Mouse (Mus musculus): Measurements from ENCODE around the gene Phf13.

The Phf13 gene

GRCm38 (mm10) chr4:151992091-151992490, 4.0 kb downstream of the Phf13 start:
- DNase-seq (ENCODE audit: low read depth, low spot score): no peak

GRCm38 (mm10) chr4:151989110-151989488, 7.0 kb downstream of the Phf13 start:
- DNase-seq (ENCODE audit: low read depth, low spot score): no peak

- DNase-seq (ENCODE audit: low read depth, low spot score): no peak
These were observed 7.5 kb downstream of the Phf13 start, which contains the start of gene Thap3 for GRCm38 (mm10) chr4:151988342-151989109. Thap3 (minus strand) TSS chr4:151988997.

DNA sequence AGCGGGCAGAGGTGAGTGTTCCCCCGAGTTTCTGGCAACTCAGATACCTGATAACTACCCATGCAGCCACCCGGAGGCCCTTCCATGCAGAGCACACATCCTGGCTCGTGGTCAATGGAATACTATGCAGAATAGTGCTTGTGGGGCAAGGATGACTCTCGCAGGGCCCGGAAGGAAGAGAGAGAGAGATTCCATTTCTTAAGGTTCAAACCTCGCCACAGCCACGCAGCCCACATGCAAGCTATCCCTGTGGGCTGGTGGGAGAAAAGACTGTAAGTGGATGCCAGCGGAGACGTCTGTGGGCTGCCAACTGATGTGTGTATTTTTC, 8.1 kb downstream of the Phf13 start:
- DNase-seq (ENCODE audit: low read depth, low spot score): no peak

DNA sequence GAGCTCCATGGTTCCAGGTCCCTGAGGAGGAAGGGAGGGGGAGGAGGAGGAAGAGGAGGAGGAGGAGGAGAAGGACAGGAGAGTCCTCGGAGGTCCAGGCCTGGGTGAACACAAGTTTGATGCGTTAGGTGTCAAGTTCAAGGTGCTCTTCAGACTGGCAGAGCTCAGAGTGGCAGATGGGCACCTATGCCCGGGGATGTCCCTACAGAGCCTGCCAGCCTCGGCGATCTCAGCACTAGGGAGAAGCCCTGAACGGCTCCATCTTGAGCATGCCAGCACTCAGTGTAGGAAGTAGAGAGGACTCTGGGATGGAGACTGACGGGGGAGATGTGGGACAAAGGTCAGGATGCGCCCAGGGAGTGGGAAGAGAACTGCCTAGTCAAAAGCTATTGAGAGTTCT, 9.4 kb downstream of the Phf13 start:
- DNase-seq (ENCODE audit: low read depth, low spot score): no peak

- DNase-seq (ENCODE audit: low read depth, low spot score): no peak
These were observed 10.2 kb downstream of the Phf13 start for GRCm38 (mm10) chr4:151985886-151986285.

- no peak for DNase-seq (ENCODE audit: low read depth, low spot score)
These were observed 12.5 kb downstream of the Phf13 start for GRCm38 (mm10) chr4:151983560-151983959.

- no peak for DNase-seq (ENCODE audit: low read depth, low spot score)
These were observed 13.0 kb downstream of the Phf13 start for GRCm38 (mm10) chr4:151983043-151983442.

GRCm38 (mm10) chr4:151981363-151981762, 14.7 kb downstream of the Phf13 start:
- DNase-seq (ENCODE audit: low read depth, low spot score): peak; percentile 70

DNA sequence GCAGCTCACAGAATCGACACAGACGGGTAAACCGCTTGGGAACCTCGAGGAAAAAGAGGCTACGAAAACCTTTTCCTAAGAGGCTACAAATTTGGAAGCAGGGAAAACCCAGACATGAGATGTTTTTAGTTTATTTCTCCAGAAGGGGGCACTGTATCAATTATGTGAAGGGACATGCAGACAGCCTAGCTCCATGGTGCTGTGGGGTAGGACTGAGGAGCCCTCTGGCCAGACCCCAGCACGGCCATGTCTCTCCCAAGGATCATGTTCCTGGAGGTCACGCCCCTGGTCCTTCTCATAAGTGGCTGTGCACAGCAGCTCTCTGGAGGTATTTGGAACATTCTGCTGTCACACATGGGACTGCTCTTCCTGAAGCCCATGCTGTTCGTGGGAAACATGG, 15.4 kb downstream of the Phf13 start:
- no peak for DNase-seq (ENCODE audit: low read depth, low spot score)

DNA sequence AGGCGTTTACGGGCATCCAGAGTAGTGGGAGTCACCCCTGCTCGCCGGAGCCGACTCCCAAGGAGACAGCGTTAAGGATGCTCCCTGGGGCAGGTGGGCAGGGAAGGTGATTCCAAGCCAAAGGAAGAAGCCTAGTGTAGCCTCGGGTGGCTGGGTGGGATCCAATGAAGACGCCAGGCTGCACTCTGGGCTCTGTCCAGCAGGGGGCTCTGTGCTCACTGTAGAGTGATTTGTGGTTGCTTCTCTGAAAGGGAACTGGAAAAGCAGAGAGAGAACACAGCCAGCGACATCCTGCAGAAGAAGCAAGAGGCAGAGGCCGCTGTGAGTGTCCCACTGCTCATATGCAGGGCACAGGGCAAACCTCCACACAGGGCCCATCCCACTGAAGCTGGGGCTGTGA, 18.3 kb downstream of the Phf13 start:
- DNase-seq (ENCODE audit: low read depth, low spot score): peak; percentile 78

- no peak for DNase-seq (ENCODE audit: low read depth, low spot score)
These were observed 20.6 kb downstream of the Phf13 start for GRCm38 (mm10) chr4:151975441-151975840.

GRCm38 (mm10) chr4:151972221-151972967, 23.7 kb downstream of the Phf13 start:
- DNase-seq (ENCODE audit: low read depth, low spot score): no peak

- no peak for DNase-seq (ENCODE audit: low read depth, low spot score)
These were observed 27.7 kb downstream of the Phf13 start for GRCm38 (mm10) chr4:151968204-151968921.

- no peak for DNase-seq (ENCODE audit: low read depth, low spot score)
These were observed 33.2 kb downstream of the Phf13 start for GRCm38 (mm10) chr4:151962817-151963216.

GRCm38 (mm10) chr4:151960513-151960854, 35.6 kb downstream of the Phf13 start:
- DNase-seq (ENCODE audit: low read depth, low spot score): peak; percentile 54

GRCm38 (mm10) chr4:151959849-151960512, 36.1 kb downstream of the Phf13 start:
- DNase-seq (ENCODE audit: low read depth, low spot score): no peak

GRCm38 (mm10) chr4:151957584-151958315, 38.3 kb downstream of the Phf13 start:
- no peak for DNase-seq (ENCODE audit: low read depth, low spot score)

DNA sequence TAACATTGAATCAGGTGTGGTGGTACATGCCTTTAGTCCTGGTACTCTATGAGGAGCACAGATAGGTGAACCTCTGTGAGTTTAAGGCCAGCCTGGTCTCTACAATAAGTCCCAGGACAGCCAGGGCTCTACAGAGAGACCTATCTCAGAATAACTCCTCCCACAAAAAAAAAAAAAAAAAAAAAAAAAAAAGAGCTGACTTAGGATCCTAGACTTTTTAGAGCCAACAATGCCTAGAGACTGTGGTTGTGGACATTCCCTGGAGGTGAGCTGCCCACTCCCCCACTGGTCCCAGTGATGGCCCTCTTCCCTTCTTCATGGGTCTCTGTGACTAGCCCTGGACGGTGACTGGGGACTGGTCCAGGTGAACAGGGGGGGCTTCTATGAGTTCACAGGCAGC, 40.3 kb downstream of the Phf13 start:
- DNase-seq (ENCODE audit: low read depth, low spot score): no peak

DNA sequence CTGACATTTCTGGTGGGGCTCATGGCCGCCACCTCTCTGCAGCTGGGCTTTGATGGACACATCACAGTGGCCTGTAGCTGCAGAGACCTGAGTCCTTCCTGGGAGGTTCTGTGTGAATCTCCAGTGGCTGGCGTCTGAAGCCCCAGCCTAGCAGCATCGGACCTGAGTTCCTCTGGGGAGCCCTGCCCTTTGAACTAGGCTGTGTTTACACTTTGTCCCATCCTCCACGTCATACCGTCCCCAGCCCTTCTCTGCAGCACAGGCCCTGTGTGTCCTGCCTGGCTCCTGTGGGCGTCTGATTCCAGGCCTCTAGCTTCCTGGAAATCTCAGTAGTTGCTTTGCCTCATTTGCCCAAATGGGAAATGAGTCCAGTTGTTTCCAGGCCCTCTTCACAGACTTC, 42.8 kb downstream of the Phf13 start:
- no peak for DNase-seq (ENCODE audit: low read depth, low spot score)
